Mouse (Mus musculus) liver, embryonic 14.5 days (tissue): ENCODE results near the gene Rps28. TPM values are rescaled to one million over a fixed set of nuclear protein-coding genes. Genes with fewer than 3 reads are reported as not detected.

ENCODE experiments used
- ATAC-seq: fragments of 200-750 bp; cut with Nextera tagmentation; 2 replicates; pipeline ENCODE4 v1.8.0; 2017; ENCODE audit warnings: moderate number of reproducible peaks, mild to moderate bottlenecking, moderate library complexity; ENCODE audit not compliant: insufficient read depth
- DNase-seq, 3 experiments: peaks; one replicate each; pipeline ENCODE4 v3.0.0-alpha.2; 2012 to 2013; ENCODE audit warnings: low read depth in 3 of 3, low spot score in 3 of 3
- H3K27ac ChIP-seq: fragments of 300-500 bp; sonication (generic); 2 replicates; pipeline ENCODE4 v1.5.1; 2014; ENCODE audit warnings: moderate library complexity, mild to moderate bottlenecking, control low read depth, inconsistent platforms
- H3K27me3 ChIP-seq: fragments of 300-500 bp; sonication (generic); 2 replicates; pipeline ENCODE4 v1.6.1; 2014; ENCODE audit warnings: mild to moderate bottlenecking, low read length, moderate library complexity; ENCODE audit not compliant: control insufficient read depth, insufficient read depth
- H3K36me3 ChIP-seq: fragments of 300-500 bp; sonication (generic); replicated peaks from 2 replicates; pipeline ENCODE4 v1.6.1; 2014; ENCODE audit warnings: low read depth; ENCODE audit not compliant: control insufficient read depth, insufficient read depth
- H3K4me1 ChIP-seq, 2 experiments: fragments of 200-500 bp in 1 of 2; fragments of 300-500 bp in 1 of 2; sonication (generic) in 1 of 2; replicated peaks; 2 replicates each; pipeline ENCODE4 v1.6.1; 2012 to 2014; ENCODE audit warnings: antibody characterized with exemption in 1 of 2, inconsistent platforms in 1 of 2, low read length in 1 of 2; ENCODE audit not compliant: control insufficient read depth in 2 of 2, insufficient read depth in 2 of 2
- H3K4me2 ChIP-seq: fragments of 300-500 bp; sonication (generic); 2 replicates; pipeline ENCODE4 v1.6.1; 2014; ENCODE audit warnings: low read depth, mild to moderate bottlenecking, control low read depth, moderate library complexity
- H3K4me3 ChIP-seq, 2 experiments: fragments of 200-500 bp in 1 of 2; fragments of 300-500 bp in 1 of 2; sonication (generic) in 1 of 2; 2 replicates each; pipeline ENCODE4 v1.5.1; 2012 to 2014; ENCODE audit warnings: low read depth in 2 of 2, low read length in 2 of 2, mild to moderate bottlenecking in 2 of 2, control low read depth in 1 of 2, inconsistent platforms in 1 of 2, moderate library complexity in 1 of 2; ENCODE audit not compliant: insufficient read depth in 1 of 2
- H3K9ac ChIP-seq: fragments of 300-500 bp; sonication (generic); replicated peaks from 2 replicates; pipeline ENCODE4 v1.6.1; 2014; ENCODE audit warnings: mild to moderate bottlenecking, control low read depth, moderate library complexity
- H3K9me3 ChIP-seq: fragments of 300-500 bp; sonication (generic); 2 replicates; pipeline ENCODE4 v1.6.1; 2016; ENCODE audit warnings: low read length, mixed read lengths; ENCODE audit not compliant: control insufficient read depth
- CTCF ChIP-seq: IDR thresholded peaks from 2 replicates; pipeline ENCODE4 v1.5.1; 2016; ENCODE audit warnings: antibody characterized with exemption, low read depth, control low read depth
- EP300 ChIP-seq: IDR thresholded peaks from 2 replicates; pipeline ENCODE4 v1.6.1; 2016; ENCODE audit warnings: antibody characterized with exemption, low read depth
- WGBS: fragments of 180-500 bp; shearing (Covaris S2); extraction: QIAGEN DNeasy Blood & Tissue Kit; methylation state at CpG from one replicate; pipeline ENCODE4 v1.1.7; 2014; ENCODE audit not compliant: insufficient replicate concordance; 5-methylcytosine and 5-hydroxymethylcytosine counted together
- polyA plus RNA-seq, 2 experiments: library from polyadenylated mRNA; depleted of rRNA in 1 of 2; stranded (reverse) in 1 of 2; unstranded in 1 of 2; fragments of >200 nt; fragmentation: Nextera tagmentation in 1 of 2; extraction: Ambion mirVana in 1 of 2; gene quantifications; 2 replicates each; pipeline versions ENCODE4 v1.2.1 to v1.2.3; 2012 to 2014

Rps28 gene
- polyA plus RNA-seq, 2 experiments: 702 to 901 TPM

DNA sequence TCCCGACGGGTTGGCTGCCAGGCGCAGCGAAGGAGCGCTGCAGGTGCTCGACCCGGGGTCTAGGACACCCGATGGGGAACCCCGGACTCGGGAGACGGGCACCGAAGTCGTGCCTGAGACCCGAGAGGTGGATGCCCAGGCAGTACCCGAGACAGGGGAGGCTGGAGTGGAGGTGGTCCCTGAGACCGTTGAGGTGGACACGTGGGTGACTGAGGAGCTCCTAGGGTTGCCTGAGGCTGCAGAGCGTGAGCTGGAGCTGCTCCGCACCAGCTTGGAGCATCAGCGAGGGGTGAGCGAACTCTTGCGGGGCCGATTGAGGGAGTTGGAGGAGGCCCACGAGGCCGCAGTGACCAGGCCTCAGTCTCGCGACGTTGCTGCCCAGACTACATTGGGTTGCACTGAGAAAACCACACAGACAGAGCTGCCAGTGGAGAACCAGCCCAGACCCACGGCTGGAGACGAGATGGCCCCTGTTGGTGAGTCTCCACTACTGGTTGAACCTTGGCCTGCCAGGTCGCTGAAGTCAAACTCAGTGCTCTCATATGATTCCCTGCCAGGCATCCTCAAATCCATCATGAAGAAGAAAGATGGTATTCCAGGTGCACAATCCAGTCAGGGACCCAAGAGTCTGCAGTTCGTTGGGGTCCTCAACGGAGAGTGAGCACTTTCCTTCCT, 6.3 kb downstream of the Rps28 start:
- Histone ChIP-seq H3K27ac (peak overlapping the region; percentile 67), H3K4me1 (peaks cover 9 to 14% of the 10 kb centered on the region in 2 experiments), H3K9me3 (no peaks in the 10 kb centered on the region), H3K9ac (peak overlapping the region; percentile 77), H3K27me3 (no peaks in the 10 kb centered on the region; the same call in 1 of the 2 replicates), H3K36me3 (peaks cover 26% of the 10 kb centered on the region), H3K4me2 (peak overlapping the region; percentile 91), H3K4me3 (peak overlapping the region; percentile 40 to 72)
- WGBS: 23% methylated on average over 33 of the region's 33 CpGs
- no peak for DNase-seq
- TF ChIP-seq EP300 (no peak), CTCF (no peak)
- ATAC-seq: peak; percentile 4

DNA sequence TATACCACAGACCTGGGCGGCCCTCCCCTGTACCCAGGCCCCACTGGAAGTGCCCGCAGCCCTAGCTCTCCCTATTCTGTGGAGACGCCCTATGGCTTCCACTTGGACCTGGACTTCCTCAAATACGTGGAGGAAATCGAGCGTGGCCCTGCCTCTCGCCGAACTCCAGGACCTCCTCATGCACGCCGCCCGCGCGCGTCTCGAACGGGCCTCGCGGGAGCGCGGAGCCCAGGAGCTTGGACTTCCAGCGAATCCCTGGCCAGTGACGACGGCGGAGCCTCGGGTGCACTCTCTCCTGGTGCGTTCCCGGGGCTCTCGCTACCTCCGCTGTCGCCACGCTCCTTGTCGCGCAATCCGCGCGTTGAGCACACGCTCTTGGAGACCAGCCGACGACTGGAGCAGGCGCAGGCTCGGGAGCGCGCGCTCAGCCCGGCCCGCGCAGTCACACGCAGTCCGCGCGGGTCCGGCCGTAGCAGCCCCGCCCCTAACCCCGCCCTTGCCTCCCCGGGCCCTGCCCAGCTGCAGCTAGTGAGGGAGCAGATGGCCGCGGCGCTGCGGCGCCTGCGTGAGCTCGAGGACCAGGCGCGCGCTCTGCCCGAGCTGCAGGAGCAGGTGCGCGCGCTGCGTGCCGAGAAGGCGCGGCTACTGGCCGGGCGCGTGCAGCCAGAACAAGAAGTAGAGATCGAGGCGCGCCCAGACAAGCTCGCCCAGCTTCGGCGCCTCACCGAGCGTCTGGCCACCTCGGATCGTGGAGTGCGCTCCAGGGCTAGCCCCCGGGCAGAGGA, 7.0 kb downstream of the Rps28 start:
- Histone ChIP-seq H3K4me3 (peak overlapping the region; percentile 62 to 72), H3K27ac (peak overlapping the region; percentile 67), H3K9me3 (no peaks in the 10 kb centered on the region), H3K4me2 (peak overlapping the region; percentile 91), H3K4me1 (peaks cover 9 to 13% of the 10 kb centered on the region in 2 experiments), H3K27me3 (no peaks in the 10 kb centered on the region; the same call in 1 of the 2 replicates), H3K36me3 (peaks cover 18% of the 10 kb centered on the region), H3K9ac (peak overlapping the region; percentile 89)
- no peak for TF ChIP-seq EP300
- DNase-seq: peak; percentile 92 to 94 (median 93)
- WGBS: under 1% methylated on average over 89 of the region's 89 CpGs
- ATAC-seq: peak; percentile 99

DNA sequence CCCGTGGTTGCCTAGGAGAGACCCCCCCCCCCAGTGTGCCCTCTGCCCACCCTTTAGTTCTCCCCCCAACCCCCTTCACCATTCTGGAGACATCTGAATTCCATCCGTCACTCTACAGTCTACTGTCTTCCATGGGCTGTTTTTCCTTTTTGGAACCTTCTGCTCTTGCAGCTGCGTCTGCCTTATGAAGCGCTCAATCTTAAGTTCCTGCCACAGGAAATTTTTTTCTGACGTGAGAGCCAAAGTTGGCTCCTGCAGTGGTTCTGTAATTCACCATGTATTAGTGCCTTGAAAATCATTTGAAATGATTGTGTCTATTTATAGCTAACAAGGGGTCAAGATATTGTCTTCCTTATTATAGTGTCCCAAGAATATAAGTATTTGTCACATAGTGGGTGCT, 7.8 kb downstream of the Rps28 start:
- H3K9me3 ChIP-seq: no peaks in the 10 kb centered on the region
- peak overlapping the region; percentile 89 for H3K9ac ChIP-seq
- TF ChIP-seq CTCF (no peak), EP300 (no peak)
- peaks cover 11% of the 10 kb centered on the region for H3K36me3 ChIP-seq
- no peak overlapping the region for H3K27ac ChIP-seq
- ATAC-seq (no peak), DNase-seq (no peak)
- H3K4me3 ChIP-seq: peak overlapping the region; percentile 62 to 72; a peak in 3 of 4 replicates
- peak overlapping the region; percentile 91 for H3K4me2 ChIP-seq
- no peaks in the 10 kb centered on the region; the same call in 1 of the 2 replicates for H3K27me3 ChIP-seq
- WGBS: 60% methylated on average over 5 of the region's 5 CpGs
- H3K4me1 ChIP-seq: peaks cover 9 to 14% of the 10 kb centered on the region in 2 experiments

DNA sequence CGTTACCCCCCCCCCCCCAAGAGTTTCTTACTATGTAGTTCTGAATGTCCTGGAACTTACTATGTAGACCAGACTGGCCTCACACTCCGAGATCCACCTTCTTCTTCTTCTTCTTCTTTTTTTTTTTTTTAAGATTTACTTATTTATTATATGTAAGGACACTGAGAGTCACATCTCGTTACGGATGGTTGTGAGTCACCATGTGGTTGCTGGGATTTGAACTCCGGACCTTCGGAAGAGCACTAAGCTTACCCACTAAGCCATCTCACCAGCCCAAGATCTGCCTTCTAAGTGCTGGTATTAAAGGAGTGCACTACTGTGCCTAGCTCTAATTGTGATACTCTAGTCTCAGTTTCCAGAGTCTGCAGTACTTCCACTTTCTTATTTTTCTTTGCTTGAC, 9.0 kb downstream of the Rps28 start:
- H3K4me1 ChIP-seq: peaks cover 9 to 24% of the 10 kb centered on the region in 2 experiments
- no peak for TF ChIP-seq EP300
- no peak for TF ChIP-seq CTCF
- H3K27me3 ChIP-seq: peaks cover 3% of the 10 kb centered on the region; the same call in 1 of the 2 replicates
- H3K36me3 ChIP-seq: peaks cover 2% of the 10 kb centered on the region
- no peak overlapping the region for H3K9ac ChIP-seq
- no peaks in the 10 kb centered on the region for H3K9me3 ChIP-seq
- no peak overlapping the region for H3K4me3 ChIP-seq
- no peak overlapping the region for H3K27ac ChIP-seq
- DNase-seq (no peak), ATAC-seq (no peak)
- H3K4me2 ChIP-seq: no peak overlapping the region
- 73% methylated on average over 6 of the region's 6 CpGs for WGBS

DNA sequence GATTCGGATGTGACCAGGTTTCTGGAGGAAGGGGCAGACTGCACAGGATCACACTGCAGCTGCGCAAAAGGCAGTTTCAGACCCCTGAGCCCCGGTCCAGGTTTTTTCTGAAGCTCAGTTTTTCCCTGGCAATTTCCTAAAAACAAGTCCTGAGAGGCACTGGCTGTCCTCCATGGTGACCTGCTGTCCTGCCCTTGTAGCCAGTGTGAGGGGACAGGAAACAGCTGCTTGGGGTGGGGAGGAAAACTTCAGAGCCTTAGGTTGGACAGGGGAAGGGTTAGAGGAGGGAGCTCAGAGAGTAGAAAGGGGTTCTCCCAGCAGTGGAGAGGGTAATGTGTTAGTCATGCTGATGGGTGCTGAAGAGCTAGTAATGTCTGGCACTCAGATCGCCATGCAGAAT, 11.4 kb downstream of the Rps28 start:
- peaks cover 3% of the 10 kb centered on the region; the same call in 1 of the 2 replicates for H3K27me3 ChIP-seq
- H3K9ac ChIP-seq: no peak overlapping the region
- DNase-seq: no peak
- H3K4me1 ChIP-seq: peaks cover 7 to 18% of the 10 kb centered on the region in 2 experiments
- H3K36me3 ChIP-seq: no peaks in the 10 kb centered on the region
- TF ChIP-seq CTCF: no peak
- TF ChIP-seq EP300: no peak
- no peak for ATAC-seq
- H3K4me3 ChIP-seq: no peak overlapping the region
- no peak overlapping the region for H3K27ac ChIP-seq
- H3K4me2 ChIP-seq: no peak overlapping the region
- no peaks in the 10 kb centered on the region for H3K9me3 ChIP-seq
- WGBS: 41% methylated on average over 4 of the region's 4 CpGs
